Mouse (Mus musculus): ENCODE measurements at regions not wholly inside any gene's neighbourhood (a gene's known extent, or its start where the extent isn't known, plus 50 kb on each side); places are given as distances from the start of the nearest gene placed in this dataset.

GRCm38 (mm10) chr3:52644178-52645128 lies 372.6 kb downstream of the Cog6 start:
- peak; percentile 85 for DNase-seq (ENCODE audit: low read depth, low spot score)

GRCm38 (mm10) chr3:52643796-52644177 lies 373.2 kb downstream of the Cog6 start:
- no peak for DNase-seq (ENCODE audit: low read depth, low spot score)

GRCm38 (mm10) chr3:52643100-52643551 lies 373.9 kb downstream of the Cog6 start:
- DNase-seq (ENCODE audit: low read depth, low spot score): peak; percentile 42

- peak; percentile 84 for DNase-seq (ENCODE audit: low read depth, low spot score)
Observed at GRCm38 (mm10) chr3:52641226-52642181, 373.4 kb downstream of the Foxo1 start.

- no peak for DNase-seq (ENCODE audit: low read depth, low spot score)
Observed at GRCm38 (mm10) chr3:52640250-52641147, 372.4 kb downstream of the Foxo1 start.

- no peak for DNase-seq (ENCODE audit: low read depth, low spot score)
Observed at GRCm38 (mm10) chr3:52638816-52639215, 370.7 kb downstream of the Foxo1 start.

GRCm38 (mm10) chr3:52634353-52634752 lies 366.2 kb downstream of the Foxo1 start:
- DNase-seq (ENCODE audit: low read depth, low spot score): no peak

GRCm38 (mm10) chr3:52633491-52634100 lies 365.5 kb downstream of the Foxo1 start:
- no peak for DNase-seq (ENCODE audit: low read depth, low spot score)

GRCm38 (mm10) chr3:52632635-52633034 lies 364.5 kb downstream of the Foxo1 start:
- DNase-seq (ENCODE audit: low read depth, low spot score): no peak

- DNase-seq (ENCODE audit: low read depth, low spot score): no peak
Observed at GRCm38 (mm10) chr3:52630209-52630608, 362.1 kb downstream of the Foxo1 start.

GRCm38 (mm10) chr3:52625125-52625524 lies 357.0 kb downstream of the Foxo1 start:
- DNase-seq (ENCODE audit: low read depth, low spot score): no peak

GRCm38 (mm10) chr3:52622530-52622929 lies 354.4 kb downstream of the Foxo1 start:
- DNase-seq (ENCODE audit: low read depth, low spot score): no peak

GRCm38 (mm10) chr3:52621936-52622335 lies 353.8 kb downstream of the Foxo1 start:
- no peak for DNase-seq (ENCODE audit: low read depth, low spot score)

- DNase-seq (ENCODE audit: low read depth, low spot score): no peak
Observed at GRCm38 (mm10) chr3:52618925-52619224, 350.7 kb downstream of the Foxo1 start.

GRCm38 (mm10) chr3:52618212-52618924 lies 350.2 kb downstream of the Foxo1 start:
- DNase-seq (ENCODE audit: low read depth, low spot score): no peak

- DNase-seq (ENCODE audit: low read depth, low spot score): no peak
Observed at GRCm38 (mm10) chr3:52617413-52618149, 349.4 kb downstream of the Foxo1 start.

GRCm38 (mm10) chr3:52611881-52612280 lies 343.7 kb downstream of the Foxo1 start:
- DNase-seq (ENCODE audit: low read depth, low spot score): peak; percentile 50

GRCm38 (mm10) chr3:52610466-52610865 lies 342.3 kb downstream of the Foxo1 start:
- no peak for DNase-seq (ENCODE audit: low read depth, low spot score)

- DNase-seq (ENCODE audit: low read depth, low spot score): no peak
Observed at GRCm38 (mm10) chr3:52608086-52608426, 339.9 kb downstream of the Foxo1 start.

All from brain, adult 2 months (tissue).